Mouse (Mus musculus): ENCODE measurements at regions not wholly inside any gene's neighbourhood (a gene's known extent, or its start where the extent isn't known, plus 50 kb on each side); places are given as distances from the start of the nearest gene placed in this dataset.

- no peaks in the 10 kb centered on the region for H3K27me3 ChIP-seq (replicated peaks)
- TF ChIP-seq ZMIZ1 (IDR thresholded peaks at IDR 0.05; ENCODE audit: low read depth, low read length): no peak
- TF ChIP-seq USF2 (conservative IDR thresholded peaks at IDR 0.05; ENCODE audit: low read depth, low read length): no peak
- no peak for TF ChIP-seq E2F4 (IDR thresholded peaks at IDR 0.05; ENCODE audit: insufficient replicate concordance, low read depth, low read length)
- no peak for TF ChIP-seq EP300 (IDR thresholded peaks at IDR 0.05; ENCODE audit: low read length)
- TF ChIP-seq SMC3 (IDR thresholded peaks at IDR 0.05; ENCODE audit: low read depth, low read length): no peak
- TF ChIP-seq TCF12 (IDR thresholded peaks at IDR 0.05; ENCODE audit: low read depth, low read length): no peak
- TF ChIP-seq NRF1 (IDR thresholded peaks at IDR 0.05; ENCODE audit: low read depth, low read length): no peak
- no peak for TF ChIP-seq CHD1 (IDR thresholded peaks at IDR 0.05; ENCODE audit: low read depth, low read length)
- TF ChIP-seq MAZ (IDR thresholded peaks at IDR 0.05; ENCODE audit: low read depth, low read length): no peak
- no peak for TF ChIP-seq NELFE (IDR thresholded peaks at IDR 0.05; ENCODE audit: low read depth, low read length)
- TF ChIP-seq GABPA (IDR thresholded peaks at IDR 0.05; ENCODE audit: insufficient replicate concordance, low read depth, low read length): no peak
- dilution Hi-C loops (cut with MboI; ENCODE audit: extremely low pct_ligation_motif_present, extremely low pct_unique_long_range_greater_than_20kb, low sequenced_read_pairs) (no loop called here), in situ Hi-C loops (cut with MboI; ENCODE audit: low pct_ligation_motif_present, low pct_unique_long_range_greater_than_20kb, low sequenced_read_pairs) (no loop called here)
- no peak overlapping the region for H3K9ac ChIP-seq (ENCODE audit: insufficient read depth, low read depth)
- no peak for DNase-seq (ENCODE audit: extremely low read depth)
- no peak overlapping the region for H3K27ac ChIP-seq (ENCODE audit: insufficient read depth, low read depth)
- no peaks in the 10 kb centered on the region for H3K79me2 ChIP-seq (replicated peaks; ENCODE audit: control insufficient read depth, extremely low read depth, insufficient read depth, poor library complexity, severe bottlenecking)
- no peaks in the 10 kb centered on the region for H3K9me3 ChIP-seq (replicated peaks; ENCODE audit: low read length)
- no peak overlapping the region for H3K4me3 ChIP-seq (replicated peaks in 1 of 3; ENCODE audit: low read depth in 2 of 3, low read length in 2 of 3, poor library complexity in 1 of 3)
- H3K36me3 ChIP-seq (replicated peaks in 1 of 2; ENCODE audit: control insufficient read depth in 1 of 2, insufficient read depth in 1 of 2, low read length in 1 of 2): no peaks in the 10 kb centered on the region
- peaks cover 2 to 21% of the 10 kb centered on the region in 2 experiments for H3K4me1 ChIP-seq (ENCODE audit: control insufficient read depth in 1 of 2, insufficient read depth in 2 of 2)
- peak overlapping the region; percentile 19; the same call in 1 of the 2 replicates for H3K4me2 ChIP-seq (ENCODE audit: insufficient read depth, low read depth, poor library complexity, severe bottlenecking)
Measured at GRCm38 (mm10) chr8:26300246-26300645, 180.9 kb downstream of the Gm45692 start.

GRCm38 (mm10) chr8:26301961-26302360 is 182.6 kb downstream of the Gm45692 start:
- dilution Hi-C loops (cut with MboI; ENCODE audit: extremely low pct_ligation_motif_present, extremely low pct_unique_long_range_greater_than_20kb, low sequenced_read_pairs): no loop called here
- H3K9me3 ChIP-seq (replicated peaks; ENCODE audit: low read length): no peaks in the 10 kb centered on the region
- no peaks in the 10 kb centered on the region for H3K79me2 ChIP-seq (replicated peaks; ENCODE audit: control insufficient read depth, extremely low read depth, insufficient read depth, poor library complexity, severe bottlenecking)
- H3K27me3 ChIP-seq (replicated peaks): no peaks in the 10 kb centered on the region
- no peak overlapping the region for H3K4me2 ChIP-seq (ENCODE audit: insufficient read depth, low read depth, poor library complexity, severe bottlenecking)
- no peak overlapping the region for H3K4me3 ChIP-seq (replicated peaks in 1 of 3; ENCODE audit: low read depth in 2 of 3, low read length in 2 of 3, poor library complexity in 1 of 3)
- DNase-seq (ENCODE audit: extremely low read depth): no peak
- no peak overlapping the region for H3K9ac ChIP-seq (ENCODE audit: insufficient read depth, low read depth)
- TF ChIP-seq USF1 (IDR thresholded peaks at IDR 0.05; ENCODE audit: low read depth, low read length): no peak
- TF ChIP-seq MAX (IDR thresholded peaks at IDR 0.05; ENCODE audit: low read length): no peak
- TF ChIP-seq POLR2AphosphoS2 (IDR thresholded peaks at IDR 0.05; ENCODE audit: low read depth, low read length): no peak
- TF ChIP-seq CTCF (conservative IDR thresholded peaks at IDR 0.05 in 1 of 2, IDR thresholded peaks at IDR 0.05 in 1 of 2; ENCODE audit: low read depth in 2 of 2, low read length in 2 of 2): no peak
- TF ChIP-seq JUN (IDR thresholded peaks at IDR 0.05; ENCODE audit: insufficient read depth, low read depth, low read length): no peak
- TF ChIP-seq GABPA (IDR thresholded peaks at IDR 0.05; ENCODE audit: insufficient replicate concordance, low read depth, low read length): no peak
- H3K36me3 ChIP-seq (replicated peaks in 1 of 2; ENCODE audit: control insufficient read depth in 1 of 2, insufficient read depth in 1 of 2, low read length in 1 of 2): no peaks in the 10 kb centered on the region
- peaks cover 0 to 16% of the 10 kb centered on the region in 2 experiments for H3K4me1 ChIP-seq (ENCODE audit: control insufficient read depth in 1 of 2, insufficient read depth in 2 of 2)
- in situ Hi-C loops (cut with MboI; ENCODE audit: low pct_ligation_motif_present, low pct_unique_long_range_greater_than_20kb, low sequenced_read_pairs): no loop called here
- no peak overlapping the region for H3K27ac ChIP-seq (ENCODE audit: insufficient read depth, low read depth)
